Mouse (Mus musculus) cortical plate, adult 2 months (tissue): ENCODE measurements around the gene Ascc3.

Experiments used
- CTCF ChIP-seq: fragments of 200-500 bp; IDR thresholded peaks from 2 replicates; pipeline ENCODE4 v1.5.1; 2011; ENCODE audit warnings: mild to moderate bottlenecking, control low read depth, low read length; ENCODE audit not compliant: insufficient read depth; ENCODE audit errors: extremely low read depth
- POLR2A ChIP-seq: fragments of 200-500 bp; IDR thresholded peaks from 2 replicates; pipeline ENCODE4 v1.6.1; 2011; ENCODE audit warnings: mild to moderate bottlenecking, low read length, control low read depth; ENCODE audit not compliant: insufficient read depth; ENCODE audit errors: extremely low read depth

DNA sequence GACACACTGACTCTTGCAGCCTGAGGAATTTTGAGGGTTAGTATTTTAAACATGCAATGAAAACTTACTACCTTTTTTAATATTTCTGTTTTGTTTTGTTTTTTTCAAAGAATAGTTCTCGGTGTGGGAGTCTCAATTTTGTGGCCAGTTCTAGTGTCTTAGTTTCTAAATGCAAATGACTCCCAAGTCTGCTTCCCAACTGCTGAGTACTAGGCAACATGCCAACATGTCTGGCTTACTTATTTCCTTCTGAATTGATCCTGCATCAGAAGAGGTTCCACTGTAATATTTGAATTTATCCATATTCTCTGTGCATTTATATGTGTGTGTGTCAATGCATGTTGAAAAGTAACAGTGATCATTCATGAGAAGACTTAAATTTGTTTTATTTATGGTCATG, 119.3 kb downstream of the Ascc3 start:
- TF ChIP-seq POLR2A, result no peak
- no peak for TF ChIP-seq CTCF
